Comparison of ENCODE assay signal across 8 mouse cellular contexts in the genomic region with DNA sequence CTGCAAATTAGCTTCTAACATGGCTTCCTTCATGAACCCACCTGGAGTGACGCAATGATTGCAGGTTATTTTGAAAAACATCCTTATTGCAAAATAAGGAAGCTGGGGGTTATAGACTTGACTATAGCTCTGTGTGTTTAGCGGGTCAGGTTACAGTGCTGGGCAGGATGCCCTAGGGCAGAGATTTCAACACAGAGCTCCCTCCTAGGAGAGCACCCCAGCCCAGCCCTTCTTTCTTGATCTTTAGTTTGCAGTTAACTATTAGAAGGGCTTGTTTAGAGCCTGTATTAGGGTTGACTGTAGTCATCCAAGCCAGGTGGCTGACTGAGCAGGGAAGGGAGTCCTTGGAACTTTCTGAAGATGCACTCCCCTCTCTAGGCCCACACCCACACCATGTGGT. TPM values are rescaled to one million over a fixed set of nuclear protein-coding genes. Genes with fewer than 3 reads are reported as not detected.
DNase-seq lines count a peak whose midpoint lies in the region; ATAC-seq and TF ChIP-seq lines count a peak whose summit lies in the region.
"Not testable (repeated sequence)": the region's sequence is repeated elsewhere in the genome, so short reads cannot be mapped to it uniquely, and the experiment has no call there.

No protein-coding gene starts in this region.

- DNase-seq in adrenal gland, postnatal 36 days: peak; percentile 23 to 48
- DNase-seq in gastrocnemius, postnatal 14 days: peak; percentile 20
- DNase-seq in kidney, adult 2 months: peak; percentile 24
- not testable (repeated sequence) for DNase-seq in stomach, postnatal 0 days (ENCODE audit: low spot score)

- not testable (repeated sequence) for H3K9me3 ChIP-seq in liver, embryonic 15.5 days (replicated peaks); lung, embryonic 16.5 days (ENCODE audit: control insufficient read depth, low read length); stomach, postnatal 0 days (ENCODE audit: control insufficient read depth, low read length)

- TF ChIP-seq POLR2A in kidney, adult 2 months (IDR thresholded peaks at IDR 0.05; ENCODE audit: low read depth, low read length): not testable (repeated sequence)

- not testable (repeated sequence) for H3ac ChIP-seq in C2C12 (ENCODE audit: control insufficient read depth, insufficient read length, low read depth)

- H3K4me3 ChIP-seq in C2C12 (ENCODE audit: insufficient read depth, poor library complexity, severe bottlenecking); kidney, adult 2 months (ENCODE audit: insufficient read depth, low read depth, low read length); liver, embryonic 15.5 days (replicated peaks); lung, embryonic 16.5 days (ENCODE audit: low read length); stomach, postnatal 0 days (ENCODE audit: low read depth, low read length): not testable (repeated sequence)

- H3K4me2 ChIP-seq in liver, embryonic 15.5 days; lung, embryonic 16.5 days (ENCODE audit: low read depth, low read length); stomach, postnatal 0 days (replicated peaks; ENCODE audit: low read depth): not testable (repeated sequence)

- not testable (repeated sequence) for TF ChIP-seq CTCF in C2C12 (IDR thresholded peaks at IDR 0.05; ENCODE audit: control insufficient read depth, insufficient read depth, insufficient read length); kidney, adult 2 months (conservative IDR thresholded peaks at IDR 0.05; ENCODE audit: insufficient read depth, insufficient read length, low read depth, low read length); stomach, postnatal 0 days (IDR thresholded peaks at IDR 0.05; ENCODE audit: low read depth)

- not testable (repeated sequence) for H3K27ac ChIP-seq in kidney, adult 2 months (ENCODE audit: insufficient read depth, low read depth, low read length); liver, embryonic 15.5 days (replicated peaks); lung, embryonic 16.5 days (ENCODE audit: low read length); stomach, postnatal 0 days (replicated peaks)

- WGBS in kidney, adult 2 months: 53% methylated on average over 1 of the region's 2 CpGs
- 33% methylated on average over 1 of the region's 2 CpGs for WGBS in liver, embryonic 15.5 days (ENCODE audit: insufficient replicate concordance)
- WGBS in lung, embryonic 16.5 days: 75% methylated on average over 1 of the region's 2 CpGs
- WGBS in stomach, postnatal 0 days: 43% methylated on average over 1 of the region's 2 CpGs

- not testable (repeated sequence) for H3K79me3 ChIP-seq in C2C12 (ENCODE audit: low read depth)

- intact Hi-C loops in gastrocnemius, postnatal 14 days (cut with DNase I; ENCODE audit: low total_unique reads): not testable (repeated sequence)

- not testable (repeated sequence) for H3K9ac ChIP-seq in liver, embryonic 15.5 days; lung, embryonic 16.5 days (ENCODE audit: low read length); stomach, postnatal 0 days (ENCODE audit: low read length)

- H3K36me3 ChIP-seq in C2C12 (ENCODE audit: control insufficient read depth, insufficient read depth); kidney, adult 2 months (ENCODE audit: control insufficient read depth, insufficient read depth, low read length); liver, embryonic 15.5 days (replicated peaks); lung, embryonic 16.5 days (ENCODE audit: control insufficient read depth, insufficient read depth, low read length); stomach, postnatal 0 days (ENCODE audit: control insufficient read depth, insufficient read depth, low read length): not testable (repeated sequence)

- not testable (repeated sequence) for H3K27me3 ChIP-seq in C2C12 (ENCODE audit: control insufficient read depth, insufficient read depth, insufficient read length); kidney, adult 2 months (replicated peaks; ENCODE audit: control insufficient read depth, insufficient read depth, low read length); liver, embryonic 15.5 days; lung, embryonic 16.5 days (ENCODE audit: control insufficient read depth, insufficient read depth, low read depth, low read length); stomach, postnatal 0 days (ENCODE audit: control insufficient read depth, insufficient read depth, low read length)

- not testable (repeated sequence) for H3K79me2 ChIP-seq in C2C12 (ENCODE audit: control insufficient read depth, insufficient read depth)

- ATAC-seq in liver, embryonic 15.5 days (ENCODE audit: insufficient read depth): 0 out of 2 replicates have a peak, but pooled peaks have one; percentile 28
- ATAC-seq in lung, embryonic 16.5 days (ENCODE audit: low read depth): peak; percentile 84
- ATAC-seq in megakaryocyte, adult 5-6 weeks (ENCODE audit: poor library complexity, severe bottlenecking): peak; percentile 96
- ATAC-seq in stomach, postnatal 0 days (ENCODE audit: low FRiP score, low TSS enrichment): peak; percentile 78

- not testable (repeated sequence) for TF ChIP-seq EP300 in stomach, postnatal 0 days (optimal IDR thresholded peaks at IDR 0.05)

- H3K4me1 ChIP-seq in kidney, adult 2 months (ENCODE audit: control insufficient read depth, insufficient read depth, low read length); liver, embryonic 15.5 days (replicated peaks); lung, embryonic 16.5 days (replicated peaks; ENCODE audit: control insufficient read depth, insufficient read depth, low read length); stomach, postnatal 0 days (replicated peaks; ENCODE audit: control insufficient read depth, insufficient read depth): not testable (repeated sequence)

TF ChIP-seq in C2C12, 6 proteins besides CTCF, POLR2A, EP300 and RAD21:
- peak; percentile 36 for TF ChIP-seq CEBPB (IDR thresholded peaks at IDR 0.05; ENCODE audit: low read depth)
TF ChIP-seq in C2C12: peak in this region for 1; not testable (repeated sequence) for 5.

RNA-seq across cellular contexts. Expression of a gene that starts 22.9 kb away (rescaled TPM):
- 232 TPM for polyA plus RNA-seq in C2C12 (2012; fragmentation: generic; extraction: Trizol)
- total RNA-seq in adrenal gland, postnatal 36 days (2021): 100 to 1,000 TPM in 1 of 2 experiments, 10 to 100 TPM in 1; 85.7 to 129 TPM
- total RNA-seq in gastrocnemius, postnatal 14 days (2021): 10 to 100 TPM; 81.4 to 83.4 TPM
- 205 and 213 TPM in 2 replicates for polyA plus RNA-seq in kidney, adult 2 months (2012; rRNA removed)
- 183 and 194 TPM in 2 replicates for polyA plus RNA-seq in liver, embryonic 15.5 days (2015; fragmentation: Nextera tagmentation; extraction: Ambion mirVana)
- polyA plus RNA-seq in lung, embryonic 16.5 days (2015; fragmentation: Nextera tagmentation; extraction: Ambion mirVana): 525 and 538 TPM in 2 replicates
- 183 and 199 TPM in 2 replicates for total RNA-seq in megakaryocyte, adult 5-6 weeks (2015)
- 169 and 204 TPM in 2 replicates for total RNA-seq in megakaryocyte, adult 5-6 weeks (2017)
- 477 and 484 TPM in 2 replicates for polyA plus RNA-seq in stomach, postnatal 0 days (2015; fragmentation: Nextera tagmentation; extraction: Ambion mirVana)

Comparison
In these comparisons a context has a peak if more than half of its experiments do, and no peak if none do; other contexts are left out.
1. ATAC-seq: peak in every context shown above with its lines; median percentile 96 in megakaryocyte, adult 5-6 weeks; 84 in lung, embryonic 16.5 days; 78 in stomach, postnatal 0 days; 28 in liver, embryonic 15.5 days.